Mouse (Mus musculus) limb, embryonic 14.5 days (tissue): Measurements from ENCODE around the gene Zfyve27. TPM values are rescaled to one million over a fixed set of nuclear protein-coding genes. Genes with fewer than 3 reads are reported as not detected.

Source experiments
- ATAC-seq: fragments of 200-750 bp; cut with Nextera tagmentation; 2 replicates; pipeline ENCODE4 v1.8.0; 2017; ENCODE audit warnings: low read depth, moderate number of reproducible peaks, moderate TSS enrichment; ENCODE audit not compliant: low FRiP score
- DNase-seq: peaks from one replicate; pipeline ENCODE4 v3.0.0-alpha.2; 2015; ENCODE audit warnings: low spot score
- H3K27ac ChIP-seq: fragments of 300-500 bp; sonication (generic); replicated peaks from 2 replicates; pipeline ENCODE4 v1.5.1; 2014; ENCODE audit warnings: low read depth, mild to moderate bottlenecking, low read length, moderate library complexity, mixed read lengths
- H3K27me3 ChIP-seq: fragments of 300-500 bp; sonication (generic); 2 replicates; pipeline ENCODE4 v1.6.1; 2014; ENCODE audit warnings: low read length, mixed read lengths; ENCODE audit not compliant: control insufficient read depth, insufficient read depth
- H3K36me3 ChIP-seq: fragments of 300-500 bp; sonication (generic); 2 replicates; pipeline ENCODE4 v1.6.1; 2014; ENCODE audit warnings: mild to moderate bottlenecking, low read length, moderate library complexity, mixed read lengths; ENCODE audit not compliant: control insufficient read depth, insufficient read depth
- H3K4me1 ChIP-seq: fragments of 300-500 bp; sonication (generic); 2 replicates; pipeline ENCODE4 v1.6.1; 2014; ENCODE audit warnings: antibody characterized with exemption, low read length, mixed read lengths; ENCODE audit not compliant: control insufficient read depth, insufficient read depth
- H3K4me2 ChIP-seq: fragments of 300-500 bp; sonication (generic); replicated peaks from 2 replicates; pipeline ENCODE4 v1.6.1; 2014; ENCODE audit warnings: low read depth, mild to moderate bottlenecking, low read length, moderate library complexity; ENCODE audit not compliant: severe bottlenecking
- H3K4me3 ChIP-seq: fragments of 300-500 bp; sonication (generic); replicated peaks from 2 replicates; pipeline ENCODE4 v1.5.1; 2014; ENCODE audit warnings: low read length
- H3K9ac ChIP-seq: fragments of 300-500 bp; sonication (generic); 2 replicates; pipeline ENCODE4 v1.6.1; 2014; ENCODE audit warnings: mild to moderate bottlenecking, low read depth, low read length, moderate library complexity; ENCODE audit not compliant: severe bottlenecking
- H3K9me3 ChIP-seq: fragments of 300-500 bp; sonication (generic); 2 replicates; pipeline ENCODE4 v1.6.1; 2016; ENCODE audit warnings: low read length; ENCODE audit not compliant: control insufficient read depth
- POLR2A ChIP-seq: fragments of 200-500 bp; IDR thresholded peaks from 2 replicates; pipeline ENCODE4 v1.8.0; 2012; ENCODE audit warnings: inconsistent platforms, mild to moderate bottlenecking, moderate library complexity, borderline replicate concordance; ENCODE audit not compliant: insufficient read depth, insufficient read length; ENCODE audit errors: extremely low read depth
- WGBS: fragments of 180-500 bp; shearing (Covaris S2); extraction: QIAGEN DNeasy Blood & Tissue Kit; methylation state at CpG from one replicate; pipeline ENCODE4 v1.1.7; 2014; 5-methylcytosine and 5-hydroxymethylcytosine counted together
- polyA plus RNA-seq, 2 experiments: library from polyadenylated mRNA; depleted of rRNA in 1 of 2; stranded (reverse) in 1 of 2; unstranded in 1 of 2; fragments of >200 nt; fragmentation: Nextera tagmentation in 1 of 2; extraction: Ambion mirVana in 1 of 2; gene quantifications; 2 replicates each; pipeline versions ENCODE4 v1.2.1 to v1.2.3; 2012 to 2014

Zfyve27 gene
- polyA plus RNA-seq, 2 experiments: 13.1 to 47.4 TPM

GRCm38 (mm10) chr19:42237602-42238340, 74.0 kb downstream of the Zfyve27 start:
- H3K9me3 ChIP-seq: no peaks in the 10 kb centered on the region
- no peak overlapping the region for H3K9ac ChIP-seq
- H3K27me3 ChIP-seq: no peaks in the 10 kb centered on the region
- ATAC-seq (no peak), DNase-seq (no peak)
- no peak overlapping the region for H3K4me3 ChIP-seq
- H3K27ac ChIP-seq: no peak overlapping the region
- TF ChIP-seq POLR2A: no peak
- H3K36me3 ChIP-seq: no peaks in the 10 kb centered on the region
- no peaks in the 10 kb centered on the region for H3K4me1 ChIP-seq
- no peak overlapping the region for H3K4me2 ChIP-seq
- 16% methylated on average over 4 of the region's 4 CpGs for WGBS

DNA sequence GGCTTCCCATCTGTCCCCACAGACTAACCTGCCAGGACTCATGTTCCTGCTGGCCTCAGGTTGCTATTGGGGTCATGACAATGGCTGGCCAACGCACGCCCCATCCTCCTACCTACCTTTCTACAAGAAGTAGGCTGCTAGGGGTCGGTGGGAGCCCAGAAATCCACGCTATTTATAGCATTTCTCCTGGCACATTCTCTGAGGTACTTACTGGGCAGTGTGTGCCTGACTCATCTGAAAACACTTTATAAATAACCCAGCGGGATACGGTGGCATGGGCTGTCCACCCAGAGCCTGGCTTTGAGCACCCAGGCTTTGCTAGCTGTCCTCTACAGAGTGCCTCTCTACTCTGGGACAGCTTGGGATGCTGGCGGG, 74.6 kb downstream of the Zfyve27 start:
- no peak overlapping the region for H3K4me3 ChIP-seq
- H3K27ac ChIP-seq: no peak overlapping the region
- H3K4me1 ChIP-seq: no peaks in the 10 kb centered on the region
- no peak for DNase-seq
- no peak overlapping the region for H3K4me2 ChIP-seq
- TF ChIP-seq POLR2A: no peak
- no peak overlapping the region for H3K9ac ChIP-seq
- no peaks in the 10 kb centered on the region for H3K27me3 ChIP-seq
- no peak for ATAC-seq
- no peaks in the 10 kb centered on the region for H3K9me3 ChIP-seq
- WGBS: 61% methylated on average over 7 of the region's 7 CpGs
- no peaks in the 10 kb centered on the region for H3K36me3 ChIP-seq

DNA sequence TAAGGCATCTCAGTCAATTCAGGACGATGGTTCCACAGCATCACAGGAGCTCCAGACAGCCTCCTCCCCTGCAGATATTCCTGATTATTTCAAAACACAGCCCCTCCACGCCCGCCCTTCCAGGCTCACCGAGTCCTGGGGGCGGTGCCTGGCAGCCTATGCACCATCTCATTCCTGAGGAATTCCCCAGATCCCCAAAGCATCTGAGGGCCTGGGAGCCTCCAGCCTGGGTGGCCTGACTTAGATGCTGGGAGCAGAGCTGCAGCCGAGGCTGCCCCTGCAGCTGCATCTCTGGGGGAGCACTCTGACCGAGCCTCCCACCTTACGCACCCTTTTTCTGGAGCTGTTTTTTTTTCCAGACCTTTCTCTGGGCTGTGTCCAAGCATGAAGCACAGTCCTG, 77.1 kb downstream of the Zfyve27 start:
- Histone ChIP-seq H3K9ac (no peak overlapping the region), H3K4me1 (no peaks in the 10 kb centered on the region), H3K9me3 (no peaks in the 10 kb centered on the region), H3K4me3 (no peak overlapping the region), H3K27me3 (no peaks in the 10 kb centered on the region), H3K4me2 (no peak overlapping the region), H3K36me3 (no peaks in the 10 kb centered on the region), H3K27ac (no peak overlapping the region)
- ATAC-seq (no peak), DNase-seq (no peak)
- no peak for TF ChIP-seq POLR2A
- 39% methylated on average over 8 of the region's 8 CpGs for WGBS

DNA sequence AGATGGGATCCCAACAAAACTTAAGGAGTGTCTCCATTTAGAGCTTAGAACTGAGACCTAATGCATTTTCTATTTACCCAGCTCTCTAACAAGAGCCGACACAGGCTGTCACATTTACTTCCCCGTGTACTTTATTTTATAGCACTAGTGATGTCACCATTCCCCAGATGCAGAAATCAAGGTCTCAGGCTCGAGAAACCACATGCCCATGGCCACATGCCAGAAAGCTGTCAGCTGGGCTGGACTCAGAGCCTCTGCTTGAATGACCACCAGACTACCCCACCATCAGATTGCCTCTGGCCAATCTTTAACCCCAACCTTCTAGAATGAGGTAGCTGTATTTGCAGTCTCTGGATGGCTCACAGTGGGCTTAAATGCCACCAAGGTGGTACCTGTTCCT, 79.7 kb downstream of the Zfyve27 start:
- no peak for ATAC-seq
- H3K9me3 ChIP-seq: no peaks in the 10 kb centered on the region
- H3K4me1 ChIP-seq: no peaks in the 10 kb centered on the region
- H3K27ac ChIP-seq: no peak overlapping the region
- no peaks in the 10 kb centered on the region for H3K27me3 ChIP-seq
- H3K4me3 ChIP-seq: no peak overlapping the region
- no peak for TF ChIP-seq POLR2A
- no peak overlapping the region for H3K9ac ChIP-seq
- H3K4me2 ChIP-seq: no peak overlapping the region
- H3K36me3 ChIP-seq: no peaks in the 10 kb centered on the region
- no peak for DNase-seq
- 38% methylated on average over 3 of the region's 3 CpGs for WGBS

Other genes starting within 250 kb of the Zfyve27 start
- 35.9 and 40.1 TPM in 2 replicates for gene Exosc1, start 230.5 kb upstream of the Zfyve27 start, polyA plus RNA-seq (2012; rRNA removed)
- 74.9 and 76.1 TPM in 2 replicates for gene Exosc1, start 230.5 kb upstream of the Zfyve27 start, polyA plus RNA-seq (2014; fragmentation: Nextera tagmentation; extraction: Ambion mirVana)
- 114 and 146 TPM in 2 replicates for gene Zdhhc16, start 230.5 kb upstream of the Zfyve27 start, polyA plus RNA-seq (2012; rRNA removed)
- 76.1 and 79.2 TPM in 2 replicates for gene Zdhhc16, start 230.5 kb upstream of the Zfyve27 start, polyA plus RNA-seq (2014; fragmentation: Nextera tagmentation; extraction: Ambion mirVana)
- 83.7 and 102 TPM in 2 replicates for gene Mms19, start 182.8 kb upstream of the Zfyve27 start, polyA plus RNA-seq (2012; rRNA removed)
- gene Mms19, start 182.8 kb upstream of the Zfyve27 start, polyA plus RNA-seq (2014; fragmentation: Nextera tagmentation; extraction: Ambion mirVana): 30.0 and 36.1 TPM in 2 replicates
- gene Ubtd1, start 182.2 kb upstream of the Zfyve27 start, polyA plus RNA-seq (2012; rRNA removed): 38.9 and 50.1 TPM in 2 replicates
- 19.4 and 19.7 TPM in 2 replicates for gene Ubtd1, start 182.2 kb upstream of the Zfyve27 start, polyA plus RNA-seq (2014; fragmentation: Nextera tagmentation; extraction: Ambion mirVana)
- 0.58 and 0.96 TPM in 2 replicates for gene Ankrd2, start 128.0 kb upstream of the Zfyve27 start, polyA plus RNA-seq (2012; rRNA removed)
- 0.66 and 1.5 TPM in 2 replicates for gene Ankrd2, start 128.0 kb upstream of the Zfyve27 start, polyA plus RNA-seq (2014; fragmentation: Nextera tagmentation; extraction: Ambion mirVana)
- 3.5 and 3.7 TPM in 2 replicates for gene Hoga1, start 118.3 kb upstream of the Zfyve27 start, polyA plus RNA-seq (2012; rRNA removed)
- 2.0 and 2.4 TPM in 2 replicates for gene Hoga1, start 118.3 kb upstream of the Zfyve27 start, polyA plus RNA-seq (2014; fragmentation: Nextera tagmentation; extraction: Ambion mirVana)
- gene 4933411K16Rik, start 111.7 kb upstream of the Zfyve27 start, polyA plus RNA-seq (2012; rRNA removed): 0.34 and 0.49 TPM in 2 replicates
- 0.33 TPM in 1 of 2 replicates, not detected in the other for gene 4933411K16Rik, start 111.7 kb upstream of the Zfyve27 start, polyA plus RNA-seq (2014; fragmentation: Nextera tagmentation; extraction: Ambion mirVana)
- 22.8 and 25.8 TPM in 2 replicates for gene Morn4, start 77.6 kb upstream of the Zfyve27 start, polyA plus RNA-seq (2012; rRNA removed)
- 20.0 and 25.5 TPM in 2 replicates for gene Morn4, start 77.6 kb upstream of the Zfyve27 start, polyA plus RNA-seq (2014; fragmentation: Nextera tagmentation; extraction: Ambion mirVana)
- 34.4 and 38.1 TPM in 2 replicates for gene Pi4k2a, start 73.5 kb upstream of the Zfyve27 start, polyA plus RNA-seq (2012; rRNA removed)
- gene Pi4k2a, start 73.5 kb upstream of the Zfyve27 start, polyA plus RNA-seq (2014; fragmentation: Nextera tagmentation; extraction: Ambion mirVana): 29.9 and 32.8 TPM in 2 replicates
- gene Avpi1, start 34.9 kb upstream of the Zfyve27 start, polyA plus RNA-seq (2012; rRNA removed): 16.5 and 17.6 TPM in 2 replicates
- gene Avpi1, start 34.9 kb upstream of the Zfyve27 start, polyA plus RNA-seq (2014; fragmentation: Nextera tagmentation; extraction: Ambion mirVana): 34.2 and 34.8 TPM in 2 replicates
- 105 and 131 TPM in 2 replicates for gene Marveld1, start 16.6 kb upstream of the Zfyve27 start, polyA plus RNA-seq (2012; rRNA removed)
- gene Marveld1, start 16.6 kb upstream of the Zfyve27 start, polyA plus RNA-seq (2014; fragmentation: Nextera tagmentation; extraction: Ambion mirVana): 25.4 and 36.4 TPM in 2 replicates
- 7.2 and 8.7 TPM in 2 replicates for gene Sfrp5, start 38.3 kb downstream of the Zfyve27 start, polyA plus RNA-seq (2012; rRNA removed)
- 5.1 and 5.4 TPM in 2 replicates for gene Sfrp5, start 38.3 kb downstream of the Zfyve27 start, polyA plus RNA-seq (2014; fragmentation: Nextera tagmentation; extraction: Ambion mirVana)
- gene Golga7b, start 83.6 kb downstream of the Zfyve27 start, polyA plus RNA-seq (2012; rRNA removed): 0.06 and 0.11 TPM in 2 replicates
- gene Golga7b, start 83.6 kb downstream of the Zfyve27 start, polyA plus RNA-seq (2014; fragmentation: Nextera tagmentation; extraction: Ambion mirVana): not detected in 2 replicates